Mouse (Mus musculus): ENCODE data around the gene Gse1.

GRCm38 (mm10) chr8:120314932-120315331, 86.7 kb downstream of the Gse1 start:
- TF ChIP-seq POLR2A (IDR thresholded peaks at IDR 0.05; ENCODE audit: low read depth, low read length), result no peak
- no peak for TF ChIP-seq CTCF (conservative IDR thresholded peaks at IDR 0.05; ENCODE audit: insufficient read depth, insufficient read length, low read depth, low read length)

All from kidney, adult 2 months (tissue).